Mouse (Mus musculus) common myeloid progenitor, adult 5-6 weeks (primary cell): Measurements from ENCODE around the gene Arf3. TPM values are rescaled to one million over a fixed set of nuclear protein-coding genes. Genes with fewer than 3 reads are reported as not detected.
A peak's percentile ranks its signal among the peaks of the same experiment; 100 is the strongest.

Experiments used
- ATAC-seq: replicated peaks from 2 replicates; pipeline ENCODE4 v1.8.0; 2016; ENCODE audit warnings: low read depth, mild to moderate bottlenecking, moderate TSS enrichment, inconsistent platforms; ENCODE audit not compliant: poor library complexity, severe bottlenecking
- total RNA-seq: library from RNA; stranded (forward); fragments of 200-1000, 187-1606 nt; gene quantifications from 2 replicates; pipeline ENCODE4 v1.2.3, GENCODE M21; 2017

Gene Arf3
- total RNA-seq, 1 experiment from 2014 or later, result 32.8 TPM

DNA sequence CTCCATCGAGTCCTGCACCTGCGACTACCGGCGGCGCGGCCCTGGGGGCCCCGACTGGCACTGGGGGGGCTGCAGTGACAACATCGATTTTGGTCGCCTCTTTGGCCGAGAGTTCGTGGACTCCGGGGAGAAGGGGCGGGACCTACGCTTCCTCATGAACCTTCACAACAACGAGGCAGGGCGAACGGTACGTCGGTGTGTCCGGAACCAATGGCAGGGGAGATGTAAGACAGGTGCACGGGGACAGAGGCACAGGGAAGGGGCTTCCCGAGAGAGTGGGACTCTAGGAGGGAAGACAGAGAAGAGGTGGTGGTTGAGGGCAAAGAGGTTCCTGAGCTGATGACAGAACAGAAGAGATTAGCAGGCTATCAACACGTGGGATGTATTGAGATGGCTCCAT is 28.8 kb upstream of the Arf3 start:
- 0 out of 2 replicates have a peak, but pooled peaks have one; percentile 16 for ATAC-seq

DNA sequence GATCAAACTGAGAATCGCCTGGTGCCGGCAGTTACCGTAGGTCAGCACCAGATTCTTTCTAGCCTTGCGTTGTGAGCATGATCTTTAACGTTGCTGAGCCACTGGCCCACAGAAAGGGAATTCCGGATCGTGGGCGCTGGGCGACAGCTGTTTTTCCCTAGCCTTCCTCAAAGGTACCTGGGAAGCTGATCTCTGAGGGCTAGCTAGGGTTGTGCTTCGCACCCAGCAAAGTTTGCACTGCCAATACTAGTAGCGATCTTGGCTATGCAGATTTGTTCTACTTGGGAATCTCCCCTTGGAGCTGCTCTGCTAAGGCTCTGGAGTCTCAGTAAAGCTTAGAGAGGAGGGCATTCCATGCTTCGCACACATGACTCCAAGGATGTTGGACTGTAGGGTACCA is 28.2 kb upstream of the Arf3 start:
- no peak for ATAC-seq

DNA sequence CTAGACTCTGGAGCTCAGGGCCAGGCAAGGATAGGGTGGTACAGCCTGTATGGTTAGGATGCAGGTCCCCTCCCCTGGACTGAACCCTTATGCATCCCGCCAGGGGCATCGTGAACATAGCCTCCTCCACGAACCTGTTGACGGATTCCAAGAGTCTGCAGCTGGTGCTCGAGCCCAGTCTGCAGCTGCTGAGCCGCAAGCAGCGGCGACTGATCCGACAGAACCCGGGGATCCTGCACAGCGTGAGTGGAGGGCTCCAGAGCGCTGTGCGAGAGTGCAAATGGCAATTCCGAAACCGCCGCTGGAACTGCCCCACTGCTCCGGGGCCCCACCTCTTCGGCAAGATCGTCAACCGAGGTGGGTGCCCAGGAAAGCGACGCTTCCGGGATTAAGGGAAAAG is 27.7 kb upstream of the Arf3 start:
- ATAC-seq, result no peak

DNA sequence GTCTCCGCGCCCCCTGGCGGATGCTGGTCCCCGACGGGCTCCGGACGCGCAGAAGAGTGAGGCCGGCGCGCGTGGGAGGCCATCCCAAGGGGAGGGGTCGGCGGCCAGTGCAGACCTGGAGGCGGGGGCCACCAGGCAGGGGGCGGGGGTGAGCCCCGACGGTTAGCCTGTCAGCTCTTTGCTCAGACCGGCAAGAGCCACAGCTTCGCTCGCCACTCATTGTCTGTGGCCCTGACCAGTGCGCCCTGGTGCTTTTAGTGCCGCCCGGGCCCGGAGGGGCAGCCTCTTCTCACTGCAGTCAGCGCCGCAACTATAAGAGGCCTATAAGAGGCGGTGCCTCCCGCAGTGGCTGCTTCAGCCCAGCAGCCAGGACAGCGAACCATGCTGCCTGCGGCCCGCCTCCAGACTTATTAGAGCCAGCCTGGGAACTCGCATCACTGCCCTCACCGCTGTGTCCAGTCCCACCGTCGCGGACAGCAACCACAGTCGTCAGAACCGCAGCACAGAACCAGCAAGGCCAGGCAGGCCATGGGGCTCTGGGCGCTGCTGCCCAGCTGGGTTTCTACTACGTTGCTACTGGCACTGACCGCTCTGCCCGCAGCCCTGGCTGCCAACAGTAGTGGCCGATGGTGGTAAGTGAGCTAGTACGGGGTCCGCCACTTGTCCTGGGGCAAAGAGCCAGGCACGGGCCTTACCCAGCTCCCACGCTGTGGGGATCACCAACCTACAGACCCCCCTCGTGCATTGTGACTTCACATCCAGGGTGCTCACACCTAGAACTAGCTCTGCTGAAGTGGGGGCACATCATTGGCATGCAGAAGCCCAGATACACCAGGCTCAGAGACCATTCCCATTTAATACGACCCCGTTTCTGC is 26.9 kb upstream of the Arf3 start, which contains the start of gene Wnt1:
TSS of gene Wnt1 (plus strand) at position 197 of the 875 bp plus-strand sequence.
- ATAC-seq, result no peak; the same call in 1 of the 2 replicates

DNA sequence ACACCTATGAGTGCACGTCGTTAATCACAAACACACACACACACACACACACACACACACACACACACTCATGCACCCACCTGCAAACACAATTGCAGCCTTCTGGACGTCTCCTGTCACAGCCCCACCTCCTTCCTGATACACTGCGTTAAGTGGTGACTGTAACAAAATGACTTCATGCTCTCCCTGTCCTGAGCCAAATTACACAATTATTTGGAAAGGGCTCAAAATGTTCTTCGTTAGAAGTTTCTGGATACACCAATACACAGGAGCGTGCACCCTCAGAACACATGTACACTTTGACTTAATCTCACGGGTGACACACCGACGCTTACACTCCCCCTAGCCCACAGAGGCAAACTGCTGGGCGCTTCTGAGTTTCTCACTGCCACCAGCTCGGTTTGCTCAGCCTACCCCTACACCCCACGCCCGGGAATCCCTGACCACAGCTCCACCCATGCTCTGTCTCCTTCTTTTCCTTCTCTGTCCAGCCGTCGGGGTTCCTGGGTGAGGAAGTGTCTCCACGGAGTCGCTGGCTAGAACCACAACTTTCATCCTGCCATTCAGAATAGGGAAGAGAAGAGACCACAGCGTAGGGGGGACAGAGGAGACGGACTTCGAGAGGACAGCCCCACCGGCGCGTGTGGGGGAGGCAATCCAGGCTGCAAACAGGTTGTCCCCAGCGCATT is 26.1 kb upstream of the Arf3 start:
- peak; percentile 47; the same call in 1 of the 2 replicates for ATAC-seq

DNA sequence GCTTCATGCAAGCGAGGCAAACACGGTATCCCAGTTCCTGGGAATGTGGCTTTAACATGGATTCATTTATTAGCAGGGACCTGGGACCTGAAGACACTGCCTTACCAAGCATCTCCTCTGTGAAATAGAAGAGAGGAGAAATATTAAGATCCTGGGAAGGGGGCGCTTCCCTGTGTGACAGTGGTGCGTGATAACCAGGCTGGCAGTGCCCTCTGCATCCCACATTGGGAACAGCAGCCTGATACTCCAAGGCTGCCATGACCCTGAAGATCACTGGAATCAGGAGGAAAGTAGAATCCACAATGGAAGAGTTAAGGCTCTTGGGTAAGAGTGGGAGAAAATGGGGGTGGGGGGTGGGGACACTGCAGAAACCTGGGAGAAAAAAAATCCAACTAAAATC is 24.9 kb upstream of the Arf3 start:
- ATAC-seq, result peak; percentile 38; the same call in 1 of the 2 replicates

DNA sequence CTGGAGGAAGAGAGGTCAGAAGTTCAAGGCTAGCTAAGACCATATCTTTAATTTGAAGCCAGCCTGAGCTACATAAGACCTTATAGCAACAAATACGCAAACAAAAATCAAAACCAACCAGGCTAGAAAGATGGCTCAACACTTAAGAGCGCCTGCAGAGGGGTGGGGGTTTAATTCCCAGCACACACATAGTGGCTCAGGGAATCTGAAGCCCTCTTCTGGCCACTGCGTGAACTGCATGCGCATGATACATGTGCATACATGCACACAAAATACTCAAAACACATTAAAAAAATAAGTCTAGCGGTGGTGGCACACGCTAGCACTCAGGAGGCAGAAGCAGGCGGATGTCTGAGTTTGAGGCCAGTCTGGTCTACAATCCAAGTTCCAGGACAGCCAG is 22.7 kb upstream of the Arf3 start:
- ATAC-seq, result no peak

DNA sequence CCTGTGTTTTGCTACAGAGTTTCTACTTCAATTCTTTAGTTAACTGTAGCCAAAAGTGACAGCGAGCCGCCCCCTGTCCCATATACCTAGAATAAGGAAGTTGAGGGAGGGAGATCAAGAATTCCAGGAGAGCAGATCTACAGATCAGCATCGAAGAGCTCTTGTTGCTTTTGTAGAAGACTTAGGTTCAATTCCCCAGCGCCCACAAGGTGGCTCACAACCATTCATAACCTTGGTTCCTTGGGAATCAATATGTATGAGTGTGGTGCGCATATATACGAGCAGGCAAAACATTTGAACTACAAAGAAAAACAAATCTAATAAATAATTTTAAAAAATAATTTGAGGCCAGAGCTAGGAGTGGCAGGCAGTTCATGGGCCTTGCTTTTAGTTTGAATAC is 18.2 kb upstream of the Arf3 start:
- ATAC-seq, result no peak

DNA sequence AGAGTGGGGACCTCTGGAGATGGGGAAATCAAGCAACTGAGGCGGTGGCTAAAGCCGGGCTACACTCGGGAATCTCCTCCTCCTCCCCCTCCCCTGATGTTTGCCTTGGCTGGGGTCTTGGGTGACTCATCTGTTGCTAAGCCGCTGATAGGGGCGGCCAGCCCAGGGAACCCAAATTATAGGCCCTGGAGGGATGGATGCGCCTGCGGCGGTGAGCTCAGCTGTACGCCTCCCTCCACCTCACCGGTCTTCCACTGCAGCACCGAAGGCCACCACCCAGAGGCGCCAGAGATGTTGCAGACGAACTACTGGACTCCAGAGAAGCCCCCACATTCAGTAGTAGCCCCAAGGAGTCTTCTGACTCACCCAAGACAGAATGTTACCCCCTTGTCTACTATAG is 17.6 kb upstream of the Arf3 start:
- ATAC-seq, result 0 out of 2 replicates have a peak, but pooled peaks have one; percentile 10

DNA sequence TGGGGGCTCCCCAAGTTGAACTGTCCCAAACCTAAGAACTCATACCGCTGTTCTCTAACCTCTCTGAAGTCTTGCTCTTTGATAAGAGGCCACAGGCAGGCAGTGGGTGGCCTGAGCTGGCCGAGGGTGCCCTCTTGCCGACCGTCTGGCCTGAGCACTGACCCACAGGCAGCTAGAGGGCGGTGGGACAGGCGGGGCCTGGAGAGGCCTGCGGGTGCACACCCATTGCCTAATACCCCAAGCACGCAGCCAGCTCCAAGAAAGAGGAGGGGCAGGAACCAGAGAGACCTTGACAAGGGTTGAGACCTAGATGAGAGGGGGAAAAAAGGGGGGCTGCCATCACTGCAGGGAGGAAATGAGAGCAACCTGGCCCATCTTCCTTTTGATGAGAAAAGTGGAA is 17.1 kb upstream of the Arf3 start:
- no peak for ATAC-seq

DNA sequence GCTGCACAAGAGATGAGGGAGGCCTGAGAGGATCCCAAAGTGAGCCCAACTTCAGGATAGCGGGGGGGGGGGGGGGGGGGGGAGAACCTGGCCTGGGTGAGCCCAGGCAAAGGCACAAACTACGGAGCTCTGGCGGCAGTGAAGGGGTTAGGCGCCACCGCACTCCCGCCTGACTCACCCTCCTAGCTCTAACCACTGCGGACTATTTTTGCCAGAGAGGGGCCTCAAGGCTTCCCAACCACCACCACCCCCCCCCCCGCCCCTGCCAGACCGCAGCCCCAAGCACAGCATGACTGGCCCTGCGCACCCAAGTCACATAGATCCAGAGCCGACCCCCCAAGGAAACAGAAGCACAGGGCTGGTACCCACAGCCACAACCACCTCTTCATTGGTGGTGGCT is 15.8 kb upstream of the Arf3 start:
- ATAC-seq, result peak; percentile 15

DNA sequence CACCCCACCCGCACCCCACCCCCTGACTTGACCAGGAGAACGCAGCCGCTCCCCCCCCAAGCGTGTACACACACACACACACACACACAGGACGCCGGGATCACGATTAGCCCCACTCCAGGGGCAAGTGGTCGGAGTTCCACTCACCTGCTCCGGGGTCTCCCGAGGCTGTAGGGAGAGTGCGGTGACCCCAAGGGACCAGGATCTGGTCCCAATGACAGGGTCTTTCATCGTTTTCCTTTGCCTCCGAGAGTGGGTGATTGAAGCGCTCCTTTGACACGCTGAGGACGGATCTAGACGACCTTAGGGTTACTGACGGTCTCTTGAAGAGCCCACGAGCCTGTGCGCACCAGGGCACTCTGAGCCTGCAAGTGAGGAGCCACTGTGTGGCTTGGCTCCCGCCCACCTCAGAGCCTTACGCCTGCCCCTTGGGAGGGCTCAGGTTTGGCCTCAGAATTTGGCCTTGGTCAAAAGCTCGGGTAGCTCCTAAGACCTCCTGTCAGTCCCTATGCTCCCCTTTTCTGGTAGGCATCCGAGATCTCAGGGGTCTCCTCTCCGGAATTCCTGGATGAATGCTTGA is 15.3 kb upstream of the Arf3 start:
- ATAC-seq, result 0 out of 2 replicates have a peak, but pooled peaks have one; percentile 20

DNA sequence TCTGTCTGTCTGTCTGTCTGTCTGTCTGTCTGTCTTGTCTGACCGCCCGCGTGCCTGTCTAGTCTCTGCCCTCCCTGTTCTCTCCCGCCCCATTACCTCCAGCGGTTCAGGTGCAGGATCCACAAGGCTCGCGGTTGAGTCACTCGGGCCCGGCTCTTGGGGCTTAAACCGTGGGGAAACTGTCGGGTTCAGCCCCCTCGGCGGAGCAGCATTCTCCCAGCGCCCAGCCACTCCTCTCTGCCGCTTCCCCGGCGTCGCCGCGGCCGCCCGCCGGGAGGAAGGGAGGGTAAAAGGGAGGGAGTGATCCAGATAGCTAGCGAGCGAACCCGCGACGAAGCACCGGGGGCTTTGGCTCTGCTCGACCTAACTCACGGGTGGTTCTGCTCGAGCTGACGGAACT is 14.7 kb upstream of the Arf3 start, which contains the start of gene Wnt10b:
TSS of gene Wnt10b (minus strand) at position 389 of the 400 bp plus-strand sequence.
- ATAC-seq, result no peak

DNA sequence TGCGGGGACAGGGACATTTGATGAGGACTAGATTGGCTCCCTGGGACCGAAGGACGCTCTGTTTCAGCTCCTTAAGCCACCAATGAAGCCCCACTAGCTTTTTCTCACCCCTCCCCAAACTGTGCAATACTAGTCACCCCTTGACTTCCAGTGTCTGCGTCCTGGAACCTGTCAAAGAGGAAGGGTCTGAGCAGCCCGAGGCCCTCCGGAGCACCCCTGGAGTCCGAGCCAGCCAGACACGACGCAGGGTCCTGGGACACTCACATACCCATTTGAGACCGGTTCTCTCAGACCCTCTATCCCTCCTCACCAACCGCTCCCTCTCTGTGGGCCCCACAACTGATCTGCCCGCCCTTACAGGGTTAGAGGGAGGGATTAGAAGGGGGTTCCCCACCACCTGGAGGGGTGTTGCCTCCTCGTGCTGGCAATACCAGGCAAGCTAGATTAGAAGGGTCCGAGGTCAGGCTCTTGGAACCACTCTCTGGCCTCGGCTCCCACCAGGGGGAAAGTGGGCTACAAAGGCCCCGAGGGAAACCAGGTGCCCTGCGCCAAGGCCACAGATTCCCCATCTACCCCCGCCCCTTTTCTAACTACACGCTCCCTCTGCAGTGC is 14.1 kb upstream of the Arf3 start:
- ATAC-seq, result no peak

DNA sequence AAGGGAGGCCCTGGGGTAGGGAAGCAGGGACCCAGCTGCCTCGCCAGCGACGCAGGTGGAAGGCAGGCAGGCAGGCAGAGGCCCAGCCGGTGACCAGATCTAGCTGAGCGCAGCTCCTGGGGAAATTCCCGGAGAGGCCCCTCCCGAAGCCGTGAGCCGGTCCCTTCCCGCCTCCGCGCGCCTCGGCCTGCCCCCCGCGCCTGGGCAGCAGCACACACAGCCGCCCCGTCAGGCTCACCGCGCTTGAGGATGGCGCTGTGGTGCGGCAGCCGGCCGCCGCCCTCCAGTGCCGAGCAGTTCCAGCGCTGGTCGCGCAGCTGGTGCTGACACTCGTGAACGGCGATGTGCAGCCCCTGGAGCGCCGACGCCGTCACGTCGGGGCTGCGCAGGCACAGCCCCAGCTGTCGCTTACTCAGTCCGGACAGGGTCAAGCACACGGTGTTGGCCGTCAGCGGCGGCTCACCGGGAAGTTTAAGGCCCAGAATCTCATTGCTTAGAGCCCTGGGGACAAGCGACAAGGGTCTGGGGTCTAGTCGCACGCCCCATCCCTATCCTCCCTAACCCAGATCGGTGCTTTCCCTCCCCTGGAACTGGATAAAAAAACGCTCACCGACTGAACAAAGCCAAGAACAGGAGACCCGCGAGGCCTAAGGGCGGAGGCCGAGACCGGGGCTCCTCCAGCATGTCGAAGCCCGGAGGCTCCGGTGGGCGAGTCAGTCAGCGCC is 13.4 kb upstream of the Arf3 start:
- no peak for ATAC-seq

DNA sequence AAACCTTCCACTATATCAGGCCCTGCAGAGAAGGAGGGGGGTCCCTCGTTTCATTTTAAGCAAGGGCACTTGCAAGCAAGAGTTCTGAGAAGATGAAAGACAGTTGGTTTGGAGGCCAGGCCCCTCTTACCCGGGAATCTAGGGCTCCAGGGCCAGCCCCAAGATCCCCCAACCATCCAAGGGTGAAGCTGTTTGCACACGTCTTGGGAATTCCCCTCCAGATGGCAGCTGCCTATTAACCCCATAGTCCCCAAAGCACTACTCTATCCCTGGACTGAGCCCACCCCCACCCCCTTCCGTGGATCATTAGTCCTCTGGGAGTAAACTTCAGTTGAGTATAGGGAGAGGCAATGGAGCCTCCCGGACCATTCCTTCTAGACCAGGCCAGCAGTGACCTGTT is 12.5 kb upstream of the Arf3 start:
- ATAC-seq, result no peak

DNA sequence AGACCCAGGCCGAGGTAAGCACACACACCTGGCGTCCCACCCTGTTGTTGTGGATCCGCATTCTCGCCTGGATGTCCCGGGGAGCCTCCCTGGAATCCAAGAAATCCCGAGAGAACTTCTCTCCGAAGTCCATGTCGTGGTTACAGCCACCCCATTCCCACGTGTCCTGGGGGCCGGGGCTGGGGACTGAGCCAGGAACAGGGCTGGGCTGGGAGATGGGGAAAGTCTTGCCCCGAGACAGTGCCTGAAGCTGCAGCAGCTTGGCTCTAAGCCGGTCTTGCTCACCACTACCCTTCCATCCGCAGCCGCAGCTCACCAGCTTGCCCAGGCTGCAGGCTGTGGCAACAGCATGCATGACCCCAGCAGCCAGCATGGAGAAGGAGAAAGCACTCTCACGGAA is 11.1 kb upstream of the Arf3 start:
- ATAC-seq, result no peak

DNA sequence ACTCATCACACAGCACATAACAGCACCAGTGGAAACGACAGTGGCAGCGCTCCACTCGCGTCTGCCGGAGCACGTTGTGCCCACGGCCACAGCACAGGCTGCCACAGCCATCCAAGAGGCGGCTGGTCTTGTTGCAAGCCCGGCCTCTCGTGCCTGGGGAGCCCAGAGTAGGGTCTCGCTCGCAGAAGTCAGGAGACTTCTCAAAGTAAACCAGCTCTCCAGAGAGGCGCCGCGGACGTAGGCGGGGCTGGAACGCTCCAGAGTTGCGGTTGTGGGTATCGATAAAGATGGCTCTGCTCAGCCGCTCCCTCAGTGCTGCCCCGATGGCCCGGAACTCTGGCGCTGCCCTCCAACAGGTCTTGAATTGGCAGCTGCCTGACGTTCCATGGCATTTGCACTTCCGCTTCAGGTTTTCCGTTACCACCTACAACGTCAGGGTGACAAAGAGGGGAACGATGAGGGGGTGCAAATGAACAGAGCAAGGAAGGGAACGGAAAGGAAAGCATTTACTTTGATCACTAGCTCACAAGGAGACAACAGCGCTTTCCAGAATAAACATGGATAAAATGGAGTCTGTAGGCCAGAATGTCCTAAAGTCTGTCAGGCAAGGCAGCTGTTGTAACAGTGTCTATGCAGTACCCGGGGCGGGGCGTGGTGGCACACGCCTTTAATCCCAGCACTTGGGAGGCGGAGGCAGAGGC is 9.6 kb upstream of the Arf3 start:
- ATAC-seq, result peak; percentile 79

DNA sequence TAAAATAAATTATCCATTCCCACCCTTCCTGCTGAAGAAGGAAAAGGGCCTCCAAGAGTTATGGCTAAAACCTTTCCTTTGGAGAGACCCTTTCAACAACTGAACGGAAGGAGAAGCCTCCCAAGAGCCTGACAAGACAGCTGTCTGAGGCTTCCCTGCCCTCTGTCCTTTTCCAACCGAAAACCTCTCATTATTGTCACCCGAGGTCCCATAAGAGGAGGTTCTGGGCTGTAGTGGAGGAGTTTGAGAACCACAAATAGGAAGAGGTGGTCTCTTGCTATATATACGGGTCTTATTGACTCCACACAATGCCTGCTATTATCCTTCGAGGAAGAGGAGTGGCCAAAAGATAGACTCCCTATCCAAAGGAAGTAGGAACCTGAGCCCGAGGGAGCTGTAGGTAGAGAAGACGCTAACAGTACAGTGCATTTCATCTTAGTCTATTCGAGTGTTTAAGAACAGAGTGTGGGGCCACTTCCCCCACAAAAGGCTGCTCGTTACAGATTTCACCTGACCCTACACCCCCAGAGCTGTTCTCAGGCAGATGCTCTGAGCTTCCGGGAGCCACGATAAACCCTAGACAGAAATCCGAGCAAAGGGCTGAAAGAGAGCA is 8.9 kb upstream of the Arf3 start:
- peak; percentile 3; the same call in 1 of the 2 replicates for ATAC-seq
